Mouse (Mus musculus) right cerebral cortex, postnatal 25 days (tissue): ENCODE data around the gene Slc31a2.
A peak's percentile ranks its signal among the peaks of the same experiment; 100 is the strongest.

Experiments used
- DNase-seq: peaks from one replicate; pipeline ENCODE4 v3.0.0; 2022

The Slc31a2 gene

GRCm38 (mm10) chr4:62282969-62283368, 20.6 kb downstream of the Slc31a2 start:
- DNase-seq, result no peak

GRCm38 (mm10) chr4:62285576-62285975, 23.2 kb downstream of the Slc31a2 start:
- no peak for DNase-seq

GRCm38 (mm10) chr4:62286257-62286991, 24.1 kb downstream of the Slc31a2 start:
- peak; percentile 85 for DNase-seq

- no peak for DNase-seq
Observed at GRCm38 (mm10) chr4:62286992-62287900, 24.9 kb downstream of the Slc31a2 start.

- no peak for DNase-seq
Observed at GRCm38 (mm10) chr4:62289226-62289625, 26.9 kb downstream of the Slc31a2 start.

GRCm38 (mm10) chr4:62290816-62291505, 28.6 kb downstream of the Slc31a2 start:
- no peak for DNase-seq

- DNase-seq, result peak; percentile 2
Observed at GRCm38 (mm10) chr4:62292461-62293180, 30.3 kb downstream of the Slc31a2 start.

- peak; percentile 42 for DNase-seq
Observed at GRCm38 (mm10) chr4:62293219-62293861, 31.0 kb downstream of the Slc31a2 start.

- DNase-seq, result no peak
Observed at GRCm38 (mm10) chr4:62294741-62295140, 32.4 kb downstream of the Slc31a2 start.

GRCm38 (mm10) chr4:62297280-62298130, 35.1 kb downstream of the Slc31a2 start:
- DNase-seq, result no peak

GRCm38 (mm10) chr4:62300001-62300400, 37.6 kb downstream of the Slc31a2 start:
- no peak for DNase-seq

- DNase-seq, result no peak
Observed at GRCm38 (mm10) chr4:62302795-62303194, 40.4 kb downstream of the Slc31a2 start.

- no peak for DNase-seq
Observed at GRCm38 (mm10) chr4:62303288-62303687, 40.9 kb downstream of the Slc31a2 start.

- DNase-seq, result no peak
Observed at GRCm38 (mm10) chr4:62306301-62306700, 43.9 kb downstream of the Slc31a2 start.

GRCm38 (mm10) chr4:62306840-62307239, 44.5 kb downstream of the Slc31a2 start:
- no peak for DNase-seq

GRCm38 (mm10) chr4:62308406-62308805, 46.0 kb downstream of the Slc31a2 start:
- no peak for DNase-seq

GRCm38 (mm10) chr4:62312821-62313220, 50.5 kb downstream of the Slc31a2 start:
- DNase-seq, result no peak

- no peak for DNase-seq
Observed at GRCm38 (mm10) chr4:62313641-62314211, 51.4 kb downstream of the Slc31a2 start.

GRCm38 (mm10) chr4:62314516-62314915, 52.2 kb downstream of the Slc31a2 start:
- no peak for DNase-seq

GRCm38 (mm10) chr4:62316456-62316855, 54.1 kb downstream of the Slc31a2 start:
- no peak for DNase-seq

GRCm38 (mm10) chr4:62318294-62318693, 55.9 kb downstream of the Slc31a2 start:
- DNase-seq, result no peak
